In genomic region chr9:116737786-116738185, GRCm38 (mm10) we compare ENCODE assay signal across 25 mouse cellular contexts.
A peak's percentile ranks its signal among the peaks of the same experiment; 100 is the strongest.
DNase-seq lines count a peak whose midpoint lies in the region; ATAC-seq and TF ChIP-seq lines count a peak whose summit lies in the region.
"Had no signal": no experiment of that assay in that cellular context is flagged by ENCODE, and none has a peak within 500 bp of the region (broad histone marks: within the 10 kb centered on the region; RNA-seq: fewer than 3 reads in every experiment).

No protein-coding gene starts in this region.

- H3K9ac ChIP-seq in embryonic facial prominence, embryonic 11.5 days (replicated peaks; ENCODE audit: low read length) = no peak overlapping the region
- H3K9ac ChIP-seq in intestine, postnatal 0 days (ENCODE audit: low read depth, low read length) = no peak overlapping the region
- no peak overlapping the region for H3K9ac ChIP-seq in intestine, embryonic 16.5 days (ENCODE audit: low read depth, low read length)
- H3K9ac ChIP-seq: heart, embryonic 13.5 days; limb, embryonic 13.5 days; liver, embryonic 12.5 days; stomach, embryonic 15.5 days had no signal

- intact Hi-C loops in left cerebral cortex, adult 2 months (cut with DNase I) = no loop called here
- intact Hi-C loops in left cerebral cortex, postnatal 4 days (cut with DNase I) = no loop called here

- no peaks in the 10 kb centered on the region for H3K27me3 ChIP-seq in embryonic facial prominence, embryonic 11.5 days (ENCODE audit: control insufficient read depth, insufficient read depth, low read length)
- no peaks in the 10 kb centered on the region for H3K27me3 ChIP-seq in embryonic facial prominence, embryonic 10.5 days (replicated peaks; ENCODE audit: low read depth, poor library complexity, severe bottlenecking)
- H3K27me3 ChIP-seq in intestine, postnatal 0 days (replicated peaks; ENCODE audit: control insufficient read depth, insufficient read depth, low read length) = no peaks in the 10 kb centered on the region
- no peaks in the 10 kb centered on the region for H3K27me3 ChIP-seq in intestine, embryonic 16.5 days (replicated peaks; ENCODE audit: control insufficient read depth, insufficient read depth, low read length)
- H3K27me3 ChIP-seq: heart, embryonic 13.5 days; limb, embryonic 13.5 days; liver, embryonic 12.5 days; stomach, embryonic 15.5 days had no signal

- no peak overlapping the region for H3K4me2 ChIP-seq in embryonic facial prominence, embryonic 11.5 days (ENCODE audit: low read depth, low read length)
- H3K4me2 ChIP-seq in intestine, postnatal 0 days (replicated peaks; ENCODE audit: low read depth) = no peak overlapping the region
- H3K4me2 ChIP-seq in intestine, embryonic 16.5 days (ENCODE audit: low read depth, low read length) = no peak overlapping the region
- H3K4me2 ChIP-seq: heart, embryonic 13.5 days; limb, embryonic 13.5 days; liver, embryonic 12.5 days; stomach, embryonic 15.5 days had no signal

- peak; percentile 43 for TF ChIP-seq CTCF in intestine, postnatal 0 days (IDR thresholded peaks at IDR 0.05; ENCODE audit: low read depth)
- peak; percentile 32 for TF ChIP-seq CTCF in left cerebral cortex, adult 2 months (IDR thresholded peaks at IDR 0.05)

- H3K9me3 ChIP-seq in embryonic facial prominence, embryonic 11.5 days (replicated peaks; ENCODE audit: control insufficient read depth, low read length) = no peaks in the 10 kb centered on the region
- H3K9me3 ChIP-seq in embryonic facial prominence, embryonic 10.5 days = no peaks in the 10 kb centered on the region
- no peaks in the 10 kb centered on the region for H3K9me3 ChIP-seq in intestine, postnatal 0 days (ENCODE audit: control insufficient read depth)
- no peaks in the 10 kb centered on the region for H3K9me3 ChIP-seq in intestine, embryonic 16.5 days (ENCODE audit: control insufficient read depth, low read length)
- H3K9me3 ChIP-seq: heart, embryonic 13.5 days; liver, embryonic 12.5 days; stomach, embryonic 15.5 days had no signal

- H3K4me1 ChIP-seq in embryonic facial prominence, embryonic 11.5 days (ENCODE audit: control insufficient read depth, insufficient read depth, low read length) = no peaks in the 10 kb centered on the region
- no peaks in the 10 kb centered on the region for H3K4me1 ChIP-seq in embryonic facial prominence, embryonic 10.5 days
- H3K4me1 ChIP-seq in intestine, postnatal 0 days (replicated peaks; ENCODE audit: control insufficient read depth, insufficient read depth, low read length) = no peaks in the 10 kb centered on the region
- H3K4me1 ChIP-seq in intestine, embryonic 16.5 days (ENCODE audit: control insufficient read depth, insufficient read depth, low read length) = no peaks in the 10 kb centered on the region
- H3K4me1 ChIP-seq: heart, embryonic 13.5 days; liver, embryonic 12.5 days; stomach, embryonic 15.5 days had no signal

- H3K27ac ChIP-seq in embryonic facial prominence, embryonic 11.5 days (replicated peaks; ENCODE audit: low read depth, low read length) = no peak overlapping the region
- no peak overlapping the region for H3K27ac ChIP-seq in embryonic facial prominence, embryonic 10.5 days (replicated peaks)
- no peak overlapping the region for H3K27ac ChIP-seq in intestine, postnatal 0 days (ENCODE audit: low read depth, low read length)
- no peak overlapping the region for H3K27ac ChIP-seq in intestine, embryonic 16.5 days (ENCODE audit: low read length)
- no peak overlapping the region for H3K27ac ChIP-seq in left cerebral cortex, adult 2 months
- H3K27ac ChIP-seq: heart, embryonic 13.5 days; limb, embryonic 13.5 days; liver, embryonic 12.5 days; stomach, embryonic 15.5 days had no signal

- DNase-seq in embryonic facial prominence, embryonic 11.5 days (ENCODE audit: low spot score) = peak; percentile 6
- DNase-seq in embryonic facial prominence, embryonic 10.5 days (ENCODE audit: low spot score) = no peak
- no peak for DNase-seq in left cerebral cortex, adult 2 months (ENCODE audit: extremely low spot score in 1 of 2, low spot score in 2 of 2)
- DNase-seq in left cerebral cortex, postnatal 4 days = no peak
- DNase-seq in adipocyte (ENCODE audit: low spot score) = peak; percentile 19
- no peak for DNase-seq in frontal cortex, postnatal 14 days (ENCODE audit: low spot score in 2 of 2)
- DNase-seq: adrenal gland, adult 2 months; cerebellum, adult 18-20 months; cerebellum, postnatal 14 days; heart, postnatal 14 days; layer of hippocampus, postnatal 36 days; lung, adult 18-20 months; lung, postnatal 36 days; right cerebral cortex, postnatal 4 days; thymus, adult 18-20 months; thymus, postnatal 4 days had no signal

- H3K4me3 ChIP-seq in embryonic facial prominence, embryonic 11.5 days (ENCODE audit: low read depth, low read length) = no peak overlapping the region
- no peak overlapping the region for H3K4me3 ChIP-seq in embryonic facial prominence, embryonic 10.5 days
- H3K4me3 ChIP-seq in intestine, postnatal 0 days (ENCODE audit: low read depth, low read length) = no peak overlapping the region
- no peak overlapping the region for H3K4me3 ChIP-seq in intestine, embryonic 16.5 days (ENCODE audit: low read length)
- no peak overlapping the region for H3K4me3 ChIP-seq in left cerebral cortex, adult 2 months
- H3K4me3 ChIP-seq: heart, embryonic 13.5 days; limb, embryonic 13.5 days; liver, embryonic 12.5 days; stomach, embryonic 15.5 days had no signal

- no peaks in the 10 kb centered on the region for H3K36me3 ChIP-seq in embryonic facial prominence, embryonic 11.5 days (replicated peaks; ENCODE audit: control insufficient read depth, insufficient read depth, low read depth, low read length)
- H3K36me3 ChIP-seq in embryonic facial prominence, embryonic 10.5 days (replicated peaks) = no peaks in the 10 kb centered on the region
- H3K36me3 ChIP-seq in intestine, postnatal 0 days (ENCODE audit: control insufficient read depth, insufficient read depth) = no peaks in the 10 kb centered on the region
- no peaks in the 10 kb centered on the region for H3K36me3 ChIP-seq in intestine, embryonic 16.5 days (ENCODE audit: control insufficient read depth, insufficient read depth, low read length)
- H3K36me3 ChIP-seq: limb, embryonic 13.5 days; liver, embryonic 12.5 days; stomach, embryonic 15.5 days had no signal

- ATAC-seq in embryonic facial prominence, embryonic 11.5 days (replicated peaks; ENCODE audit: insufficient number of reproducible peaks, low FRiP score, low TSS enrichment, low read depth) = no peak
- ATAC-seq in intestine, postnatal 0 days = no peak
- no peak for ATAC-seq in intestine, embryonic 16.5 days
- ATAC-seq: CD4-positive, CD25-positive, alpha-beta regulatory T cell, adult 4 months; forebrain, embryonic 16.5 days; liver, embryonic 12.5 days; midbrain, embryonic 16.5 days had no signal

- 84% methylated on average over 2 of the region's 2 CpGs for WGBS in embryonic facial prominence, embryonic 11.5 days
- WGBS in embryonic facial prominence, embryonic 10.5 days = 87% methylated on average over 2 of the region's 2 CpGs
- WGBS in intestine, postnatal 0 days = 89% methylated on average over 2 of the region's 2 CpGs
- 81% methylated on average over 2 of the region's 2 CpGs for WGBS in intestine, embryonic 16.5 days

Comparison
In these comparisons a context has a peak if more than half of its experiments do, and no peak if none do; other contexts are left out.
1. DNase-seq: peak in embryonic facial prominence, embryonic 11.5 days (single experiment) and adipocyte (single experiment); none in embryonic facial prominence, embryonic 10.5 days (single experiment), left cerebral cortex, adult 2 months (0 of 2), left cerebral cortex, postnatal 4 days (single experiment) and frontal cortex, postnatal 14 days (0 of 2).